8 mouse cellular contexts compared by ENCODE assay signal in genomic region chr16:93710924-93711323, GRCm38 (mm10). TPM values are rescaled to one million over a fixed set of nuclear protein-coding genes. Genes with fewer than 3 reads are reported as not detected.
DNase-seq lines count a peak whose midpoint lies in the region; ATAC-seq and TF ChIP-seq lines count a peak whose summit lies in the region.

No protein-coding gene starts in this region.

- intact Hi-C loops in heart, postnatal 25 days (cut with DNase I), result no loop called here

- no peak overlapping the region for H3K9ac ChIP-seq in forebrain, embryonic 14.5 days (ENCODE audit: low read length)
- peak overlapping the region; percentile 31; the same call in 1 of the 2 replicates for H3K9ac ChIP-seq in neural tube, embryonic 15.5 days (replicated peaks)

- no peak overlapping the region for H3K27ac ChIP-seq in forebrain, embryonic 14.5 days (ENCODE audit: low read depth, low read length)
- peak overlapping the region; percentile 89 for H3K27ac ChIP-seq in layer of hippocampus, adult 2 months
- H3K27ac ChIP-seq in neural tube, embryonic 15.5 days (replicated peaks), result peak overlapping the region; percentile 88

- ATAC-seq in G1E (ENCODE audit: extremely low read depth, insufficient number of reproducible peaks, low FRiP score, poor library complexity, severe bottlenecking), result 0 out of 2 replicates have a peak, but pooled peaks have one; percentile 5
- ATAC-seq in forebrain, embryonic 14.5 days, result peak; percentile 38
- ATAC-seq in neural tube, embryonic 15.5 days (ENCODE audit: low FRiP score), result peak; percentile 51

- H3K4me3 ChIP-seq in G1E (ENCODE audit: low read depth, low read length), result peak overlapping the region; percentile 74
- H3K4me3 ChIP-seq in forebrain, embryonic 14.5 days (ENCODE audit: low read depth, low read length), result peak overlapping the region; percentile 80
- H3K4me3 ChIP-seq in layer of hippocampus, adult 2 months, result peak overlapping the region; percentile 99
- H3K4me3 ChIP-seq in lung, adult 2 months (replicated peaks; ENCODE audit: extremely low read depth, low read depth, low read length), result peak overlapping the region; percentile 61
- peak overlapping the region; percentile 65 for H3K4me3 ChIP-seq in neural tube, embryonic 15.5 days (replicated peaks)

- H3K4me2 ChIP-seq in forebrain, embryonic 14.5 days (ENCODE audit: low read length), result peak overlapping the region; percentile 85
- peak overlapping the region; percentile 65 for H3K4me2 ChIP-seq in neural tube, embryonic 15.5 days

- no peaks in the 10 kb centered on the region for H3K36me3 ChIP-seq in G1E (replicated peaks)
- no peaks in the 10 kb centered on the region for H3K36me3 ChIP-seq in forebrain, embryonic 14.5 days (ENCODE audit: control insufficient read depth, insufficient read depth, low read length)
- H3K36me3 ChIP-seq in neural tube, embryonic 15.5 days, result no peaks in the 10 kb centered on the region

- no peak for TF ChIP-seq CTCF in G1E (IDR thresholded peaks at IDR 0.05; ENCODE audit: low read depth, low read length)
- TF ChIP-seq CTCF in layer of hippocampus, adult 2 months (conservative IDR thresholded peaks at IDR 0.05), result peak; percentile 86
- peak; percentile 83 for TF ChIP-seq CTCF in lung, adult 2 months (IDR thresholded peaks at IDR 0.05; ENCODE audit: insufficient read depth, low read length)

- no peaks in the 10 kb centered on the region; the same call in none of the 2 replicates for H3K9me3 ChIP-seq in G1E (replicated peaks)
- no peaks in the 10 kb centered on the region for H3K9me3 ChIP-seq in forebrain, embryonic 14.5 days (replicated peaks; ENCODE audit: control insufficient read depth, low read length)
- no peaks in the 10 kb centered on the region for H3K9me3 ChIP-seq in neural tube, embryonic 15.5 days (replicated peaks)

- H3K27me3 ChIP-seq in G1E (ENCODE audit: insufficient read depth, low read length), result peaks cover 22% of the 10 kb centered on the region
- 0 out of 2 replicates have a peak, but pooled peaks cover 3% of the 10 kb centered on the region for H3K27me3 ChIP-seq in forebrain, embryonic 14.5 days (replicated peaks; ENCODE audit: control insufficient read depth, insufficient read depth, low read length)
- H3K27me3 ChIP-seq in neural tube, embryonic 15.5 days (replicated peaks), result peaks cover 17% of the 10 kb centered on the region

- peak; percentile 35; the same call in 1 of the 2 replicates for TF ChIP-seq POLR2A in lung, adult 2 months (IDR thresholded peaks at IDR 0.05; ENCODE audit: borderline replicate concordance, extremely low read depth, low read depth, low read length)

- peaks cover 18% of the 10 kb centered on the region for H3K4me1 ChIP-seq in G1E (ENCODE audit: insufficient read depth, low read depth, low read length)
- H3K4me1 ChIP-seq in forebrain, embryonic 14.5 days (ENCODE audit: control insufficient read depth, insufficient read depth, low read length), result peaks cover 6% of the 10 kb centered on the region
- H3K4me1 ChIP-seq in lung, adult 2 months (ENCODE audit: control insufficient read depth, insufficient read depth, low read length), result peaks cover 14% of the 10 kb centered on the region
- peaks cover 24% of the 10 kb centered on the region for H3K4me1 ChIP-seq in neural tube, embryonic 15.5 days

- 1% methylated on average over 11 of the region's 11 CpGs for WGBS in forebrain, embryonic 14.5 days
- WGBS in lung, adult 2 months, result under 1% methylated on average over 11 of the region's 11 CpGs
- WGBS in neural tube, embryonic 15.5 days, result 2% methylated on average over 11 of the region's 11 CpGs

- peak; percentile 50 for DNase-seq in G1E (ENCODE audit: low spot score)
- DNase-seq in cerebellum, adult 11 months, result peak; percentile 79
- DNase-seq in forebrain, embryonic 14.5 days (ENCODE audit: low spot score), result peak; percentile 85
- DNase-seq in heart, postnatal 25 days (ENCODE audit: low spot score), result peak; percentile 53
- peak; percentile 80 for DNase-seq in layer of hippocampus, adult 2 months (ENCODE audit: low spot score in 2 of 2)
- peak; percentile 74 for DNase-seq in lung, adult 2 months
- DNase-seq in thymus, adult 18-20 months, result peak; percentile 31 to 66

RNA-seq across cellular contexts. Expression of gene Dop1b, which starts 0.8 kb away (rescaled TPM):
- 1.3 and 3.2 TPM in 2 replicates for total RNA-seq in G1E (2014; fragmentation: Nextera tagmentation)
- total RNA-seq in G1E (2017), result 1.6 and 1.8 TPM in 2 replicates
- 1.2 and 1.4 TPM in 2 replicates for polyA plus RNA-seq in G1E (2012)
- polyA plus RNA-seq in forebrain, embryonic 14.5 days (2014; fragmentation: Nextera tagmentation; extraction: Ambion mirVana), result 19.6 and 29.9 TPM in 2 replicates
- total RNA-seq in heart, postnatal 25 days (2021), result 10 to 100 TPM; 14.5 to 16.6 TPM
- 100 to 1,000 TPM in 1 of 2 experiments, 10 to 100 TPM in 1; 98.8 to 108 TPM for total RNA-seq in layer of hippocampus, adult 2 months (2021)
- polyA plus RNA-seq in lung, adult 2 months (2012; rRNA removed), result 61.2 and 68.3 TPM in 2 replicates
- polyA plus RNA-seq in neural tube, embryonic 15.5 days (2015; fragmentation: Nextera tagmentation; extraction: Ambion mirVana), result 33.4 and 38.3 TPM in 2 replicates

RNA-seq across cellular contexts. Expression of gene Cbr3, which starts 27.9 kb away (rescaled TPM):
- not detected in 2 replicates for total RNA-seq in G1E (2014; fragmentation: Nextera tagmentation)
- total RNA-seq in G1E (2017), result not detected in 2 replicates
- not detected in 2 replicates for polyA plus RNA-seq in G1E (2012)
- 0.62 and 0.63 TPM in 2 replicates for polyA plus RNA-seq in forebrain, embryonic 14.5 days (2014; fragmentation: Nextera tagmentation; extraction: Ambion mirVana)
- 1 to 10 TPM; 2.5 to 3.3 TPM for total RNA-seq in heart, postnatal 25 days (2021)
- 10 to 100 TPM; 16.8 to 19.0 TPM for total RNA-seq in layer of hippocampus, adult 2 months (2021)
- 25.7 and 31.6 TPM in 2 replicates for polyA plus RNA-seq in lung, adult 2 months (2012; rRNA removed)
- 1.7 and 2.0 TPM in 2 replicates for polyA plus RNA-seq in neural tube, embryonic 15.5 days (2015; fragmentation: Nextera tagmentation; extraction: Ambion mirVana)
